Mouse (Mus musculus) embryo, embryonic 11.5 days (tissue): Measurements from ENCODE around the gene Traf3ip3.

Experiments used
- DNase-seq: peaks from one replicate; pipeline ENCODE4 v3.0.0-alpha.2; 2012; ENCODE audit warnings: low read depth, low spot score

Gene Traf3ip3

GRCm38 (mm10) chr1:193201383-193201778 lies at the start of gene Traf3ip3:
Gene Traf3ip3, minus strand, starts transcription at chr1:193201703.
- no peak for DNase-seq

GRCm38 (mm10) chr1:193250026-193250425 lies 48.5 kb upstream of the Traf3ip3 start:
- DNase-seq, result no peak

GRCm38 (mm10) chr1:193244235-193244634 lies 42.7 kb upstream of the Traf3ip3 start:
- no peak for DNase-seq

GRCm38 (mm10) chr1:193243571-193244193 lies 42.2 kb upstream of the Traf3ip3 start:
- no peak for DNase-seq

- DNase-seq, result no peak
These were observed 41.4 kb upstream of the Traf3ip3 start for GRCm38 (mm10) chr1:193242863-193243262.

GRCm38 (mm10) chr1:193242238-193242637 lies 40.7 kb upstream of the Traf3ip3 start:
- DNase-seq, result no peak

GRCm38 (mm10) chr1:193241436-193241835 lies 39.9 kb upstream of the Traf3ip3 start:
- no peak for DNase-seq

GRCm38 (mm10) chr1:193238426-193238825 lies 36.9 kb upstream of the Traf3ip3 start:
- DNase-seq, result no peak

- no peak for DNase-seq
These were observed 33.4 kb upstream of the Traf3ip3 start for GRCm38 (mm10) chr1:193234930-193235329.

- no peak for DNase-seq
These were observed 32.7 kb upstream of the Traf3ip3 start for GRCm38 (mm10) chr1:193234130-193234645.

GRCm38 (mm10) chr1:193232732-193233131 lies 31.2 kb upstream of the Traf3ip3 start:
- DNase-seq, result no peak

GRCm38 (mm10) chr1:193230935-193231334 lies 29.4 kb upstream of the Traf3ip3 start:
- DNase-seq, result no peak

GRCm38 (mm10) chr1:193230531-193230930 lies 29.0 kb upstream of the Traf3ip3 start:
- DNase-seq, result no peak

GRCm38 (mm10) chr1:193229570-193229969 lies 28.1 kb upstream of the Traf3ip3 start:
- no peak for DNase-seq

- no peak for DNase-seq
These were observed 26.0 kb upstream of the Traf3ip3 start for GRCm38 (mm10) chr1:193227537-193227936.

GRCm38 (mm10) chr1:193226724-193227522 lies 25.4 kb upstream of the Traf3ip3 start:
- DNase-seq, result no peak

- no peak for DNase-seq
These were observed 24.6 kb upstream of the Traf3ip3 start for GRCm38 (mm10) chr1:193226114-193226513.

- no peak for DNase-seq
These were observed 24.0 kb upstream of the Traf3ip3 start for GRCm38 (mm10) chr1:193225531-193225930.

- no peak for DNase-seq
These were observed 18.9 kb upstream of the Traf3ip3 start for GRCm38 (mm10) chr1:193220408-193220807.

- no peak for DNase-seq
These were observed 14.5 kb upstream of the Traf3ip3 start for GRCm38 (mm10) chr1:193216000-193216399.

GRCm38 (mm10) chr1:193214053-193214452 lies 12.6 kb upstream of the Traf3ip3 start:
- no peak for DNase-seq

GRCm38 (mm10) chr1:193211371-193211770 lies 9.9 kb upstream of the Traf3ip3 start:
- DNase-seq, result no peak

GRCm38 (mm10) chr1:193208178-193208577 lies 6.7 kb upstream of the Traf3ip3 start:
- DNase-seq, result no peak
